Mouse (Mus musculus) intestine, embryonic 15.5 days (tissue): ENCODE results near the gene Slc36a3. TPM values are rescaled to one million over a fixed set of nuclear protein-coding genes. Genes with fewer than 3 reads are reported as not detected.

Experiments used
- ATAC-seq: fragments of 200-750 bp; cut with Nextera tagmentation; 2 replicates; pipeline ENCODE4 v1.8.0; 2017; ENCODE audit warnings: moderate TSS enrichment, moderate library complexity
- H3K27ac ChIP-seq: fragments of 300-500 bp; sonication (generic); 2 replicates; pipeline ENCODE4 v1.5.1; 2015; ENCODE audit warnings: mild to moderate bottlenecking, inconsistent platforms
- H3K27me3 ChIP-seq: fragments of 300-500 bp; sonication (generic); replicated peaks from 2 replicates; pipeline ENCODE4 v1.6.1; 2015; ENCODE audit warnings: inconsistent platforms
- H3K36me3 ChIP-seq: fragments of 300-500 bp; sonication (generic); 2 replicates; pipeline ENCODE4 v1.6.1; 2015; ENCODE audit warnings: inconsistent platforms
- H3K4me1 ChIP-seq: fragments of 300-500 bp; sonication (generic); replicated peaks from 2 replicates; pipeline ENCODE4 v1.6.1; 2015; ENCODE audit warnings: inconsistent platforms
- H3K4me2 ChIP-seq: fragments of 300-500 bp; sonication (generic); replicated peaks from 2 replicates; pipeline ENCODE4 v1.6.1; 2015; ENCODE audit warnings: mild to moderate bottlenecking, inconsistent platforms
- H3K4me3 ChIP-seq: fragments of 300-500 bp; sonication (generic); replicated peaks from 2 replicates; pipeline ENCODE4 v1.5.1; 2015; ENCODE audit warnings: inconsistent platforms
- H3K9ac ChIP-seq: fragments of 300-500 bp; sonication (generic); 2 replicates; pipeline ENCODE4 v1.6.1; 2015; ENCODE audit warnings: inconsistent platforms
- H3K9me3 ChIP-seq: fragments of 300-500 bp; sonication (generic); 2 replicates; pipeline ENCODE4 v1.6.1; 2016; ENCODE audit warnings: inconsistent platforms
- WGBS: fragments of 180-500 bp; shearing (Covaris S2); methylation state at CpG from one replicate; pipeline ENCODE4 v1.1.7; 2015; 5-methylcytosine and 5-hydroxymethylcytosine counted together
- polyA plus RNA-seq: library from polyadenylated mRNA; unstranded; fragments of >200 nt; fragmentation: Nextera tagmentation; extraction: Ambion mirVana; gene quantifications from 2 replicates; pipeline ENCODE4 v1.2.1, GENCODE M21; 2015

The Slc36a3 gene
- polyA plus RNA-seq, 1 experiment from 2014 or later, result not detected

DNA sequence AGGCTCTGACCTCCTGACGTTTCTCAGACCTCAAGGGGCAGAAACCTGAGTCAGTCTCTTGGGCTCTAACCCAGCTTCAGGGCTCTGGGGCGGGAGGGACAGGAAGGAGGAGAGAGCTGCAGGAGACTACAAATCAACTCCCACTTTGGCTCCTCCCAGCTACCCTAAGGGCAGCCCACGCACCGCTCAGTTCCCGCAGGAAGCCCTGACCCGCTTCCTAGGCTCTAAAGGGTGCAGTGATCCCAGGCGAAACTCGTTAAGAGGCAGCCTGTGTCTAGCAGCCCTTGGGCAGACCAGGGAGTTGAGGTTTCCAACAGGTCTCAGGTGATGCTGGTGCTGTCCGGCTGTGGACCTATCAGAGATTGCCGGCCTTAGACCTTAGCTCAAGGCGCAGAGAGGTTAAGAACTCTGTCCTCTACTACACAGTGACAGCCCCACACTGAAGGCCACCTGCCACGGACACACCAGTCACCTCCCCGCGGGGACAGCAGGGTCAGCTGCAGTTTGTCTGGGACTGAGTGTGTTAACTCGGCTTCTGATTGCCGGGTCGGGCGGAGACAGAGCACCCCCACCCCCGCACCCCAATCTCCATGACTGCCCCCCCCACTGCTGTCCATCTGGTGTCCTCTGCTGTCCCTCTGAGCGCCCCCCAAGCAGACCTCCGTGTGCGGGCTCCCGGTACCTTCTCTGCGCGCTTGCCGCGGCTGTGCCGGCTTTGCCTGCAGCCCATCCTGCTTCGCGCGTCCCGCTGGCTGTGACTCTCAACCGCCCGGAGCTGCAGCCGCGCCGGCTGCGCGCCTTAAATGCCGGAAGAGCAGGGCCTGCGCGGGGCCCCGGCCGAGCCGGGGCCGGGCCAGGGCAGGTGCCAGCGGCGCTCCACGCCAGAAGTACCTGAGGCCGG, 73.9 kb downstream of the Slc36a3 start, which contains the start of gene Ccdc69:
Ccdc69 (minus strand) TSS at position 801 of the 901 bp plus-strand sequence.
- H3K9ac ChIP-seq, result peak within 1 kb of the TSS; percentile 48
- ATAC-seq, result peak; percentile 90
- peaks cover 5% of the 10 kb centered on the region for H3K4me1 ChIP-seq
- peak within 1 kb of the TSS; percentile 96 for H3K4me2 ChIP-seq
- H3K4me3 ChIP-seq, result peak within 1 kb of the TSS; percentile 49
- no peaks in the 10 kb centered on the region for H3K36me3 ChIP-seq
- peak within 1 kb of the TSS; percentile 29; the same call in 1 of the 2 replicates for H3K27ac ChIP-seq
- WGBS, result under 1% methylated on average over 50 of the region's 50 CpGs
- no peaks in the 10 kb centered on the region for H3K9me3 ChIP-seq
- H3K27me3 ChIP-seq, result no peaks in the 10 kb centered on the region

DNA sequence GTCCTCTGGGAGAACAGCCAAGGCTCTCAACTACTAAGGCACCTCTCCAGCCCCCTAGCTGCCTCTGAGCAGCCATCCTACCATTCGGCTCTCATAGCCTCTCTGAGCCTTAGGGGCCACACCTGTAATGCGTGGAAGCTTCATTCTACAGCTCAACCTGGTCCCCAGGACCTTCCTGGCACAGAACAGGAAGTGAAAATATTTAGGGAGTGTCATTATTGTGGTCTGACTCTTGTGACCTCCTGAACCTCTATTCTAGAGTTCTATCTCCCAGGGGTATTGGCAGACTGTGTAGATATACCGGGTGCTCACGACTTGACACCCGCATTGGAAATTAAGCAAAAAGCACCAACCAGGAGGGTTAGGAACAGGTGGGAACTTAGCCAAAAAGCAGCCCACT, 75.3 kb downstream of the Slc36a3 start:
- no peaks in the 10 kb centered on the region for H3K36me3 ChIP-seq
- no peak overlapping the region for H3K4me3 ChIP-seq
- H3K27ac ChIP-seq, result no peak overlapping the region
- H3K9ac ChIP-seq, result no peak overlapping the region
- H3K9me3 ChIP-seq, result no peaks in the 10 kb centered on the region
- WGBS, result 88% methylated on average over 5 of the region's 5 CpGs
- peaks cover 5% of the 10 kb centered on the region for H3K4me1 ChIP-seq
- no peaks in the 10 kb centered on the region for H3K27me3 ChIP-seq
- no peak for ATAC-seq
- no peak overlapping the region for H3K4me2 ChIP-seq

DNA sequence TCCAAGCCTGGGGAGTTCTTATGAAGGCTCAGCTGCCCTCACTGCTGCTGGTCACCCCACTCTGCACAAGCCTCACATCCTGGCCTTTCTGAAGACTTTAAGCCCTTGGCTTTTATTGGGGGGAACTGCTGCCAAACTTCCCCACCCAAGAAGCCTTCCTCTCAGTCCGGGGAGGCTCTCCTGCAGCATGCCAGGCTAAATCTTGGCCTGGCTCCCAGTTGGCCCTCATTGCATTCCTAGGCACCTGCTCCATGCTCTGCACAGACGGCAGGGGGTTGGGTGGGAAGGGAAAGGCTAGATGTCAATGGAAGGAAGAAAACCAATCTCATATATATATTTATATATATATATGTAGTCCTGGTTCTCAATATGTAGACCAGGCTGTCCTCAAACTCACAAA, 75.9 kb downstream of the Slc36a3 start:
- H3K36me3 ChIP-seq, result no peaks in the 10 kb centered on the region
- WGBS, result 65% methylated on average over 2 of the region's 2 CpGs
- no peak overlapping the region for H3K4me2 ChIP-seq
- H3K4me1 ChIP-seq, result peaks cover 5% of the 10 kb centered on the region
- no peaks in the 10 kb centered on the region for H3K27me3 ChIP-seq
- no peak overlapping the region for H3K9ac ChIP-seq
- no peak overlapping the region for H3K4me3 ChIP-seq
- no peaks in the 10 kb centered on the region for H3K9me3 ChIP-seq
- no peak for ATAC-seq
- H3K27ac ChIP-seq, result no peak overlapping the region

Other genes starting within 250 kb of the Slc36a3 start
- 308 and 352 TPM in 2 replicates for gene Gpx3, start 249.3 kb downstream of the Slc36a3 start, polyA plus RNA-seq
- 22.7 and 24.5 TPM in 2 replicates for gene Tnip1, start 188.8 kb downstream of the Slc36a3 start, polyA plus RNA-seq
- 261 and 262 TPM in 2 replicates for gene Anxa6, start 118.3 kb downstream of the Slc36a3 start, polyA plus RNA-seq
- 2.0 and 2.6 TPM in 2 replicates for gene Ccdc69, start 73.6 kb downstream of the Slc36a3 start, polyA plus RNA-seq
- gene Gm2a, start 53.6 kb downstream of the Slc36a3 start, polyA plus RNA-seq, result 19.3 and 20.9 TPM in 2 replicates
- gene Slc36a2, start 33.4 kb upstream of the Slc36a3 start, polyA plus RNA-seq, result 0.31 and 0.69 TPM in 2 replicates
- 2.4 and 2.8 TPM in 2 replicates for gene Slc36a1, start 52.6 kb upstream of the Slc36a3 start, polyA plus RNA-seq
- 0.05 and 0.14 TPM in 2 replicates for gene Fat2, start 184.9 kb upstream of the Slc36a3 start, polyA plus RNA-seq